Mouse (Mus musculus) urinary bladder, postnatal 36 days (tissue): ENCODE results near the gene Sema5b.

ENCODE experiments used
- DNase-seq, 2 experiments: peaks; one replicate each; pipeline ENCODE4 v3.0.0; 2022; ENCODE audit warnings: low spot score in 2 of 2, mixed read lengths in 1 of 2

Sema5b gene

DNA sequence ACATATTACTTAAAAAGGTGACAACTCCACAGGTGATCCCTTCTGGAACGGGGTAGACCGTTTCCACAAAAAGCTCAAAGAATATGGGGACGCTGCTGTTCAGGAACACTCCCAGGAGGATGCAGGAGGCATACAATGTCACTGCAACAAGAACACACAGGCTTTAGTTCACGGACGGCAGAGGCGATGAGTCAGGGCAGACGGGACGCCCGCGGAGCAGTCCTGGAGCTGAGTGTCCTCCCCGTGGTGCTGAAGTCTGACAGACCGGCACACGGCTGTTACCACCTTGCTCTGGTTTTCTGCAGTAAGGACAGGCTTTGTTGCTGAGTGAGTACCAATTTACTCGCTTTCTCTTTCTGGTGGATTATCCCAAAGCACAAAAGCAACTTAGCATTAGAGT, 163.9 kb downstream of the Sema5b start:
- no peak for DNase-seq

DNA sequence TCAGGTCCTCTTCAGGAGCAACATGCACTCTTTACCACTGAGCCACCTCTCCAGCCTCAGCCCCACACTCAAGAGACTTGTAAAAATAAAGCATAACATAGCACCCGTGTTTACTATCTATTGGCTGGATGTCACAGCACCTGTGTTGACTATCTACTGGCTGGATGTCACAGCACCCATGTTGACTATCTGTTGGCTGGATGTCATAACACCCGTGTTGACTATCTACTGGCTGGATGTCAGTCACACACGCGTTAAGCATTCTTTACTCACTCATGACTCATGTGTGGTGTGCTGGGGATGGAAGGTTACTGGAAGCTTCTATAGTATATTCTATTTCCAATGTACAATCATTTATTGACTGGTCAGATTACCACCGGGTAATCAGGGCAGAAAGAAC, 166.1 kb downstream of the Sema5b start:
- DNase-seq = no peak

DNA sequence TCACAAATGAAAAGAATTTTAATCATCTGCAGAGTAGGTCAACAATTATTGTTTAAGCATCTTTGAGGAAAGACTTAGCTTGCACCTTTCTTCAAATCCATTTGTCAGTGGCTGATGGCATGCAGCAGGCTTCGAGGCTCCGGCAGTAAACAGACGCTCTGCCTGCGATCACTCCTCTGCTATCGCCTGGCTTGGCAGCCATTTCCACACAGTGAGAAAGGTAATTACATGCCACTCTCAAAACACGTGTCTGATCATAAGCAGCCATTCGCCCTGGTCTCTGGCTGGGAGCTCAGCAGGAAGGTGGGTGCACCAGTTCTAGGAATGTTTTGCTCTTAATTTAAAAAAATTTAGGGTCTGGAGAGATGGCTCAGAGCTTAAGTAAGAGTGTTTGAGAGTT, 170.1 kb downstream of the Sema5b start:
- DNase-seq = no peak

DNA sequence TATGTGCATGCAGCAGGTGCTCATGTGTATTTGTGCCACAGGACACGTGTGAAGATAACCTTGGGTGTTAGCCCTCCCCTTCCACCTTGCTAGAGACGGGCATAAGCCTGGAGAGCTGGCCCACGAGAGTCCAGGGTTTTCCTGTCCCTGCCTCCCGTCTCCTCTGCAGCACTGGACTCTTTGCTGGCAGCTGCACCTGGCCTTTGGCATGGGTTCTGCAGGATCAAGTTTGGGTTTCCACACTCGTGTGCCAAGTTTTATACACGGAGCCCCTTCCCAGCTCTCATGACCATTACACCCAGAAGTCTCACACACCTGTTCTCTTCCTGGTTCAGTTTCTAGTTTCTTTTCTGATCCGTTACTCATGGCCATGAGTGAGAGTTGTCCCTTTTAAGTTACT, 172.7 kb downstream of the Sema5b start:
- no peak for DNase-seq
